Mouse (Mus musculus) heart, postnatal 0 days (tissue): ENCODE measurements around the gene Lrig1.

Source experiments
- CTCF ChIP-seq: IDR thresholded peaks from 2 replicates; pipeline ENCODE4 v1.5.1; 2016; ENCODE audit warnings: antibody characterized with exemption, control low read depth, low read depth
- EP300 ChIP-seq: IDR thresholded peaks from 2 replicates; pipeline ENCODE4 v1.6.1; 2016; ENCODE audit warnings: antibody characterized with exemption, low read depth

- no peak for TF ChIP-seq EP300
- TF ChIP-seq CTCF: no peak
These were observed 9.2 kb upstream of the Lrig1 start for GRCm38 (mm10) chr6:94709150-94709549.
